Mouse (Mus musculus): ENCODE data around the gene Hnrnpab.

GRCm38 (mm10) chr11:51615601-51616000, 9.0 kb upstream of the Hnrnpab start:
- TF ChIP-seq CEBPB (IDR thresholded peaks at IDR 0.05; ENCODE audit: low read depth) (no peak), CTCF (IDR thresholded peaks at IDR 0.05; ENCODE audit: control insufficient read depth, insufficient read depth, insufficient read length) (no peak), MAX (IDR thresholded peaks at IDR 0.05) (peak; percentile 81), MYOG (IDR thresholded peaks at IDR 0.05; ENCODE audit: control insufficient read depth, extremely low read depth, insufficient read length) (no peak), USF1 (IDR thresholded peaks at IDR 0.05; ENCODE audit: low read depth) (no peak)

All from C2C12 (cell line).